Mouse (Mus musculus): ENCODE data around the gene Specc1. TPM values are rescaled to one million over a fixed set of nuclear protein-coding genes. Genes with fewer than 3 reads are reported as not detected.

The Specc1 gene
- polyA plus RNA-seq, 1 experiment from 2014 or later: 16.6 TPM

GRCm38 (mm10) chr11:62075071-62075470 is 118.5 kb downstream of the Specc1 start:
- Histone ChIP-seq H3K36me3 (no peaks in the 10 kb centered on the region), H3K27ac (ENCODE audit: poor library complexity, severe bottlenecking) (no peak overlapping the region), H3K4me2 (no peak overlapping the region), H3K4me3 (no peak overlapping the region), H3K27me3 (replicated peaks) (no peaks in the 10 kb centered on the region), H3K9me3 (replicated peaks) (no peaks in the 10 kb centered on the region), H3K4me1 (replicated peaks) (0 out of 2 replicates have a peak, but pooled peaks cover 4% of the 10 kb centered on the region), H3K9ac (no peak overlapping the region)
- ATAC-seq (ENCODE audit: insufficient number of reproducible peaks, low FRiP score): no peak
- whole genome bisulfite sequencing: 70% methylated on average over 3 of the region's 3 CpGs

DNA sequence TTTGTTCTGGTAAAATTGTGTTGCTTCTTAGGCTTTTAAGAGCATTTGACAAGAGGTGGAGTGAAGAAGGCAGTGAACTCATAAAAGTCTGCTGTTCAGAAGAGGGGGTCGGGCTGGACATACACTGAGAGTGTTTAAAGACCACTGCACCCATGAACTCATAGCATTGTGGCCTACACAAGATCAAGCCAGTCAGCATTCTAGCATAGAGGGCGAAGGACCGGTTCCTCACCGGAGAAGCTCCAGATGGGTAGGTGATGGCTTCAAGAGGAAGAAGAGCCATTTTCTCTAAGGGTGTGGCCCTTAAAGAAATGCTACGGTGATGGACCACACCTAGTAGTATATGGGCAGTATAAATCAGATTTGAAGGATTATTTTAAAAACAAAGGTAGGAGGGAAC is 119.0 kb downstream of the Specc1 start:
- ATAC-seq (ENCODE audit: insufficient number of reproducible peaks, low FRiP score): no peak
- no peak overlapping the region for H3K4me3 ChIP-seq
- no peaks in the 10 kb centered on the region for H3K27me3 ChIP-seq (replicated peaks)
- 95% methylated on average over 5 of the region's 5 CpGs for WGBS
- no peak overlapping the region for H3K9ac ChIP-seq
- no peak overlapping the region for H3K27ac ChIP-seq (ENCODE audit: poor library complexity, severe bottlenecking)
- H3K36me3 ChIP-seq: no peaks in the 10 kb centered on the region
- H3K4me2 ChIP-seq: no peak overlapping the region
- no peaks in the 10 kb centered on the region for H3K9me3 ChIP-seq (replicated peaks)
- H3K4me1 ChIP-seq (replicated peaks): peaks cover 6% of the 10 kb centered on the region; the same call in 1 of the 2 replicates

DNA sequence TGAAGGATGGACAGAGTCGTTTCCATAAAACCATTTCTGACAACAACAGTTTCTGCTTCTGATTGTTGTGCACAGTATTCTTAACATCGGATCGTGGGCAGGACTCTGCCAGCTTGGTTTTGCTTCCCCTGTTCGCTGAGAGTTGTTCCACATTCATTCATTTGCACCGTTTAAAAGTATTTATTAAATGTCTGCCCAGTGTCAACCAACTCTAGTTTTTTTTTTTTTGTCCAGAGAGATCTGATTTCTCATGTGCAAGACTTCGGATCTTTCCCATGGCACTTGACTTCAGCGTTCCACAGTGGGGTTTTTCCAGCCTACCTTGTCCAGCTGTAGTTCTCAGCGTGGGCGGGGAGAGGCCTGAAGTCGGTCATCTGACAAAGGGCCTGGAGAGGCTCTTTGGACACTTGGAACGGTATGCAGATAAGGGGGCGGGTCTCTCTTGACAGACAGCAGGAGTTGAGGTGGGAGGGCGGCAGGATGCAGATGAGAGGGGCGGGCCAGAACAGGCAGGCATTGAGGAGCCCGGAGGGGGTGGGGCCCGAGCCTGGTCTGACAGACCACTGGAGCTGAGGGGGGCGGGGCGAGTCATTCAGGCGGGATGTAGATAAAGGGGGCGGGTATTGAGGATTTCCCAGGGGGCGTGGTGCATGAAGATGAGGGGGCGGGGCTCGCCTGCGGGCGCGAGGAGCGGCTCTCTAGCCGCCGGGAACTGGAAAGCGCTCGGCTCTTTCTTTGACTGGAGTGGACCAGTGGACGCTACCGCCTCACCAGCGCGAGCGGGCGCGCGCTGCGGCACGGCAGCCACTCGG is 120.0 kb downstream of the Specc1 start:
- peak; percentile 99 for ATAC-seq (ENCODE audit: insufficient number of reproducible peaks, low FRiP score)
- Histone ChIP-seq H3K4me1 (replicated peaks) (peaks cover 7% of the 10 kb centered on the region; the same call in 1 of the 2 replicates), H3K27me3 (replicated peaks) (no peaks in the 10 kb centered on the region), H3K27ac (ENCODE audit: poor library complexity, severe bottlenecking) (peak overlapping the region; percentile 93), H3K36me3 (no peaks in the 10 kb centered on the region), H3K4me2 (peak overlapping the region; percentile 76), H3K9ac (peak overlapping the region; percentile 85), H3K4me3 (peak overlapping the region; percentile 71), H3K9me3 (replicated peaks) (no peaks in the 10 kb centered on the region)
- WGBS: 5% methylated on average over 37 of the region's 42 CpGs

DNA sequence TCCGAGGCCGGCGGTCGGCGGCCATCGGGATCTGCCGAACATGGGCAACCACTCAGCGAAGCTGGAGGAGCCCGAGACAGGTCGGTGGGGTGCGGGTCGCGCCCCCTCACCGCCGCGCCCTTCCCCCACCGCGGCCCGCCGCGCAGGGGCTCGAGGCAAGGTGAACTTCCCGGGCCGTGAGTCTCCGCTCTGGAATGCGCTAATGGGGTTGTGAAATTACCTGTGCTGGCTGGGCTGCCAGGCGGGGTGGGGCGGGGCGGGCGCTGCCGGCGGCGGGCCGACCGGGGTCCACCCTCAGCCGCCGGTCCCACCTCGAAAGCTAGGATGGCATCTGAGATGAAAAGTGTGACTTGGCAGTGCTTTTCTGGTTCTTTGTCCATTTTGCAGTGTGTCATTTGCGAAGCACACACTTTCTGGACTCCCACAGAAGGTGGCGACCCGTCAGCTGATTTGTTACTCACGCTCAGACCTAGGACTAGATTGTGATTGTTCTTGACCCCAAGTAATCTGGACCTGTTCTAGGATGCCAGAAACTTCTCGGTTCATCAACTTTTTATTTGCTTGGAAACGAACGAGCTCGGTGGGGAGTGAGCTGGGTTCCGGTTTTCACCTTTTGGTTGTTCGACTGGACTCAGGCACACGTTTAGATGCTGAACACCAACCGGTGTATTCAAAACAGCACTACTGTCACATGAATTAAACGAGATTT is 120.7 kb downstream of the Specc1 start:
- H3K27ac ChIP-seq (ENCODE audit: poor library complexity, severe bottlenecking): peak overlapping the region; percentile 93
- no peaks in the 10 kb centered on the region for H3K27me3 ChIP-seq (replicated peaks)
- no peaks in the 10 kb centered on the region for H3K36me3 ChIP-seq
- no peaks in the 10 kb centered on the region for H3K9me3 ChIP-seq (replicated peaks)
- no peak; the same call in none of the 2 replicates for ATAC-seq (ENCODE audit: insufficient number of reproducible peaks, low FRiP score)
- peak overlapping the region; percentile 76 for H3K4me2 ChIP-seq
- peak overlapping the region; percentile 85 for H3K9ac ChIP-seq
- peaks cover 7% of the 10 kb centered on the region; the same call in 1 of the 2 replicates for H3K4me1 ChIP-seq (replicated peaks)
- H3K4me3 ChIP-seq: peak overlapping the region; percentile 71
- WGBS: 2% methylated on average over 51 of the region's 51 CpGs

DNA sequence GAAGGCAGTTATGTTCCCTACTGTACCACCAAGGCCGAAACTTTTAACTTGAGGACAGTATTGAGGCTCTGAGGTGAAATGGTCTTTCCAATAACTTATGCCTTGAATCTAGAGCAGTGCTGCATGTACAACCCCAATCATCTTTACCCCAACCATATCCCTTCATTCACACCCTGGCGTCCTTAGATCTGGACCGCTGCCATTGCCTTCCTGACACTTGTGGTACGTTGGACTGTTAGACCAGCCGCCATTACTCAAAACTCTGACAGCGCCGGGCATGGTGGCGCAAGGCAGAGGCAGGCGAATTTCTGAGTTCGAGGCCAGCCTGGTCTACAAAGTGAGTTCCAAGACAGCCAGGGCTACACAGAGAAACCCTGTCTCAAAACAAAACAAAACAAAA is 121.8 kb downstream of the Specc1 start:
- 90% methylated on average over 10 of the region's 10 CpGs for WGBS
- Histone ChIP-seq H3K4me3 (0 out of 2 replicates have a peak overlapping the region, but pooled peaks have one; percentile 27), H3K9me3 (replicated peaks) (no peaks in the 10 kb centered on the region), H3K4me1 (replicated peaks) (peaks cover 7% of the 10 kb centered on the region; the same call in 1 of the 2 replicates), H3K36me3 (no peaks in the 10 kb centered on the region), H3K27ac (ENCODE audit: poor library complexity, severe bottlenecking) (no peak overlapping the region), H3K4me2 (peak overlapping the region; percentile 41), H3K9ac (no peak overlapping the region), H3K27me3 (replicated peaks) (no peaks in the 10 kb centered on the region)
- no peak for ATAC-seq (ENCODE audit: insufficient number of reproducible peaks, low FRiP score)

DNA sequence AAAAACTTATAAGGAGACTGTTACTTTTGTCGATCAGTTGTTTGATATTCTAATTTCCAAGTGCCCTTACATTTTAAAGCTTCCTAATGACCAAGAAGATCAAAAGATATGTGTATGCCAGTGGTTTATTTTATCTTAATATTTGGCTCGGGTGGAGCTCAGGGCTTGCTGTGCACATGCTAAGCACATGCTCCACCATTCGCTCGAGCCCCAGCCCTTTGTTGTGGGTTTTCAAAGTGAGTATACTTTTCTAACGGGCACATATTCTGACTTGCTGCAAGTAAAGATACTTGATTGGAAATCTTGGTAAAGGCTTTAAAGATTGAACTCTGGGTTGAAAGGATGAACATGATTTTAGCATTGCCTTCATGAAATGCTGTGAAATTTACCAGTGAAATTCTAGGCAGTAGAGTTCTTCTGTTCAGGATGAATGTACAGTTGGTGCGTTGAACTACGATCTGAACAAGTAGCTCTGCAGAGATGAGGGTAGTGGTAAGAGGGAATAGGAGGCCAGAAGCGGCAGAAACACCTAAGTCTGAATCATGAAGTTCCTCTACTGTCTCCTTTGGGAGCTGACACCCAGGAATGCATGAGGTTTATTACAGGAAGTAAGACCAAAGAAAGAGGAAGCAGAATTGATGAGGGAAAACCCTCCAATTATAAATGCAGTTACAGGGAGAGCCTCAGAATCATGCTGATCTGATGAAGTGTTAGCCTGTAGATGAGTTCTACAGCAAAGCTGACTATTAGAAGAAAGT is 122.7 kb downstream of the Specc1 start:
- ATAC-seq (ENCODE audit: insufficient number of reproducible peaks, low FRiP score): no peak
- H3K27me3 ChIP-seq (replicated peaks): no peaks in the 10 kb centered on the region
- H3K9ac ChIP-seq: no peak overlapping the region
- no peak overlapping the region for H3K4me2 ChIP-seq
- H3K36me3 ChIP-seq: no peaks in the 10 kb centered on the region
- H3K4me1 ChIP-seq (replicated peaks): peaks cover 7% of the 10 kb centered on the region; the same call in 1 of the 2 replicates
- no peak overlapping the region for H3K4me3 ChIP-seq
- H3K27ac ChIP-seq (ENCODE audit: poor library complexity, severe bottlenecking): no peak overlapping the region
- no peaks in the 10 kb centered on the region for H3K9me3 ChIP-seq (replicated peaks)
- 86% methylated on average over 8 of the region's 8 CpGs for WGBS

DNA sequence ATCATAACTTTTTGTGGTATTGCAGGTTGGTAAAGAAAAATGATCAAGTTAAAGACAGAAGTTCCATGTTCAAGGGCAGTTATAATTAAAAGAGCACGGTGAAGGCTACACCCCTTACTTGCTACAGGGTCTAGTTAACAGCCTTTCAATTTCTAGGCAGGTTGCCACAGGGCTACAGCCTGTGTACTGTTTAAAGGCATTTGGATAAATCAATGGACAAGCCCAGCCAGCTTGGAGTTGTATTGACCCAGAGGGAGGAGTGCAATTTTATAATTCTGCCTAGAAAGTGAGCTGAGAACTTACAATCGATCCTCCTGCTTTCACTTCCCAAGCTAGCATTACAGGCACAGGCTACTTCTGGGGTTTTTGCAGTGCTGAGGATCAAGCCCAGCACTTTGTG is 123.9 kb downstream of the Specc1 start:
- Histone ChIP-seq H3K4me2 (no peak overlapping the region), H3K27me3 (replicated peaks) (no peaks in the 10 kb centered on the region), H3K9me3 (replicated peaks) (no peaks in the 10 kb centered on the region), H3K36me3 (no peaks in the 10 kb centered on the region), H3K4me3 (no peak overlapping the region), H3K9ac (no peak overlapping the region), H3K27ac (ENCODE audit: poor library complexity, severe bottlenecking) (no peak overlapping the region), H3K4me1 (replicated peaks) (peaks cover 7% of the 10 kb centered on the region; the same call in 1 of the 2 replicates)
- no peak for ATAC-seq (ENCODE audit: insufficient number of reproducible peaks, low FRiP score)
- WGBS: 80% methylated on average over 2 of the region's 2 CpGs

DNA sequence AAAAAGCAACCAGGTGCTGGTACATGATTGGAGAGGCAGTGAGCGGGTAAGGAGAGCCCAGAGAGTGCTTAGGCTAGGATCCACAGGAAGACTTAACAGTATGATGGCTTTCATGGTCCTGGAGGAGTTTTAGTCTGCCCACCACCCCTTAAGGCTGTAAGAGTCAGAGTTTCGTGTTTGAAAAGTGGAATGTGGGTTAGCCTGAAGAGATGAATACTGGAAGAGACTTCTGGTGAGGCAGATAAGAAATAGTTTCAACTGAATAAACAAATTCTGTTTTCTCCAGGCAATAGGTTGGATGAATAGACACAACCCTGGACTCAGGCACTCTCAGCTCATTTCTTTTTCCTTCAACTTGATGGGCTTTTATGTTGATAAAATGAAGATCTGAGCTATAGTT is 130.1 kb downstream of the Specc1 start:
- H3K4me3 ChIP-seq: no peak overlapping the region
- H3K9me3 ChIP-seq (replicated peaks): no peaks in the 10 kb centered on the region
- ATAC-seq (ENCODE audit: insufficient number of reproducible peaks, low FRiP score): no peak
- H3K4me1 ChIP-seq (replicated peaks): peaks cover 21% of the 10 kb centered on the region
- WGBS: 59% methylated on average over 2 of the region's 2 CpGs
- no peaks in the 10 kb centered on the region for H3K36me3 ChIP-seq
- H3K9ac ChIP-seq: no peak overlapping the region
- no peak overlapping the region for H3K4me2 ChIP-seq
- no peaks in the 10 kb centered on the region for H3K27me3 ChIP-seq (replicated peaks)
- no peak overlapping the region; the same call in 1 of the 2 replicates for H3K27ac ChIP-seq (ENCODE audit: poor library complexity, severe bottlenecking)

GRCm38 (mm10) chr11:62087051-62087450 is 130.5 kb downstream of the Specc1 start:
- H3K4me2 ChIP-seq: no peak overlapping the region
- H3K4me1 ChIP-seq (replicated peaks): peaks cover 21% of the 10 kb centered on the region
- H3K9ac ChIP-seq: no peak overlapping the region
- no peaks in the 10 kb centered on the region for H3K9me3 ChIP-seq (replicated peaks)
- no peak overlapping the region for H3K4me3 ChIP-seq
- H3K27ac ChIP-seq (ENCODE audit: poor library complexity, severe bottlenecking): no peak overlapping the region
- ATAC-seq (ENCODE audit: insufficient number of reproducible peaks, low FRiP score): no peak
- 83% methylated on average over 1 of the region's 1 CpGs for whole genome bisulfite sequencing
- no peaks in the 10 kb centered on the region for H3K36me3 ChIP-seq
- no peaks in the 10 kb centered on the region for H3K27me3 ChIP-seq (replicated peaks)

DNA sequence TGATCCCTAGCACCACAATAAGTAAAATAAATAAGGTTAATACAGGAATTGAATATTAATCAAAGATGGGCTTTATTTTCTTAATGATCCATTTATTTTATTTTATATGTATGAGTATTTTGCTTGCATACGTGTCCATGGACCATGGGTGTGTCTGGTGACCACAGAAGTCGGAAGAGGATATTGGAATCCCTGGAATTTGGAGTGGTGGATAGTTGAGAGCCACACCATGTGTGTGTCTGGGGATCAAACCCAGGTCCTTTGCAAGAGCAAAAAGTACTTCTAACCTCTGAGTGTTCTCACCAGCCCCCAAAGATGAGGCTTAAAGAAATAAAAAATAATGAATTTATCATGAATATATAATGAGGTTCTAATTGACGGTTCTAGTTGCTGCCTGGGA is 132.1 kb downstream of the Specc1 start:
- peaks cover 21% of the 10 kb centered on the region for H3K4me1 ChIP-seq (replicated peaks)
- WGBS: 63% methylated on average over 3 of the region's 3 CpGs
- ATAC-seq (ENCODE audit: insufficient number of reproducible peaks, low FRiP score): no peak
- H3K36me3 ChIP-seq: no peaks in the 10 kb centered on the region
- no peak overlapping the region for H3K4me3 ChIP-seq
- H3K4me2 ChIP-seq: no peak overlapping the region
- no peaks in the 10 kb centered on the region for H3K9me3 ChIP-seq (replicated peaks)
- no peak overlapping the region for H3K9ac ChIP-seq
- no peak overlapping the region for H3K27ac ChIP-seq (ENCODE audit: poor library complexity, severe bottlenecking)
- no peaks in the 10 kb centered on the region for H3K27me3 ChIP-seq (replicated peaks)

- no peak overlapping the region for H3K27ac ChIP-seq (ENCODE audit: poor library complexity, severe bottlenecking)
- no peak for ATAC-seq (ENCODE audit: insufficient number of reproducible peaks, low FRiP score)
Observed at GRCm38 (mm10) chr11:62090321-62090720, 133.8 kb downstream of the Specc1 start.

More at GRCm38 (mm10) chr11:62090321-62090720, 133.8 kb downstream of the Specc1 start:
- H3K4me1 ChIP-seq (replicated peaks): peaks cover 27% of the 10 kb centered on the region
- 74% methylated on average over 6 of the region's 6 CpGs for WGBS
- no peak overlapping the region for H3K4me2 ChIP-seq
- no peaks in the 10 kb centered on the region for H3K9me3 ChIP-seq (replicated peaks)
- H3K4me3 ChIP-seq: no peak overlapping the region
- H3K27me3 ChIP-seq (replicated peaks): no peaks in the 10 kb centered on the region
- no peak overlapping the region for H3K9ac ChIP-seq
- no peaks in the 10 kb centered on the region for H3K36me3 ChIP-seq
